Mouse (Mus musculus): ENCODE measurements around the gene Prps2. TPM values are rescaled to one million over a fixed set of nuclear protein-coding genes. Genes with fewer than 3 reads are reported as not detected.
A peak's percentile ranks its signal among the peaks of the same experiment; 100 is the strongest.

Gene Prps2
- total RNA-seq (2012; rRNA removed) (43.9 and 44.5 TPM in 2 replicates), total RNA-seq (2014; rRNA removed) (73.1 and 74.8 TPM in 2 replicates), polyA plus RNA-seq (2012; ENCODE audit: insufficient read length, low read depth) (74.3 and 77.5 TPM in 2 replicates)

GRCm38 (mm10) chrX:167382047-167382853 lies at the start of gene Prps2:
TSS of gene Prps2 (minus strand) at chrX:167382749.
- Histone ChIP-seq H3K27me3 (replicated peaks) (no peaks in the 10 kb centered on the region), H3K9me3 (replicated peaks; ENCODE audit: low read length) (no peaks in the 10 kb centered on the region), H3K79me2 (replicated peaks; ENCODE audit: control insufficient read depth, extremely low read depth, insufficient read depth, poor library complexity, severe bottlenecking) (peaks cover 13% of the 10 kb centered on the region), H3K4me1 (ENCODE audit: control insufficient read depth in 1 of 2, insufficient read depth in 2 of 2) (peaks cover 0 to 24% of the 10 kb centered on the region in 2 experiments; a peak in 2 of 4 replicates), H3K9ac (ENCODE audit: insufficient read depth, low read depth) (peak within 1 kb of the TSS; percentile 49), H3K27ac (ENCODE audit: insufficient read depth, low read depth) (peak within 1 kb of the TSS; percentile 85), H3K4me3 (replicated peaks in 1 of 3; ENCODE audit: low read depth in 2 of 3, low read length in 2 of 3, poor library complexity in 1 of 3) (peak within 1 kb of the TSS; percentile 67 to 97 (median 68)), H3K36me3 (replicated peaks in 1 of 2; ENCODE audit: control insufficient read depth in 1 of 2, insufficient read depth in 1 of 2, low read length in 1 of 2) (peaks cover 0 to 5% of the 10 kb centered on the region in 2 experiments), H3K4me2 (ENCODE audit: insufficient read depth, low read depth, poor library complexity, severe bottlenecking) (peak within 1 kb of the TSS; percentile 47)
- in situ Hi-C loops (cut with MboI; ENCODE audit: low pct_ligation_motif_present, low pct_unique_long_range_greater_than_20kb, low sequenced_read_pairs): no loop called here
- TF ChIP-seq USF2 (conservative IDR thresholded peaks at IDR 0.05; ENCODE audit: low read depth, low read length) (no peak), ETS1 (conservative IDR thresholded peaks at IDR 0.05; ENCODE audit: low read depth, low read length) (no peak), UBTF (IDR thresholded peaks at IDR 0.05; ENCODE audit: low read depth, low read length) (no peak), JUN (IDR thresholded peaks at IDR 0.05; ENCODE audit: insufficient read depth, low read depth, low read length) (no peak), TCF12 (IDR thresholded peaks at IDR 0.05; ENCODE audit: low read depth, low read length) (peak; percentile 36; the same call in 1 of the 2 replicates), TBP (conservative IDR thresholded peaks at IDR 0.05; ENCODE audit: low read depth, low read length) (0 out of 2 replicates have a peak, but pooled peaks have one; percentile 20), HCFC1 (IDR thresholded peaks at IDR 0.05; ENCODE audit: low read depth, low read length) (no peak), MEF2A (IDR thresholded peaks at IDR 0.05; ENCODE audit: borderline replicate concordance, low read depth, low read length) (no peak), SMC3 (IDR thresholded peaks at IDR 0.05; ENCODE audit: low read depth, low read length) (no peak), MAZ (IDR thresholded peaks at IDR 0.05; ENCODE audit: low read depth, low read length) (0 out of 2 replicates have a peak, but pooled peaks have one; percentile 8), KAT2A (IDR thresholded peaks at IDR 0.05; ENCODE audit: insufficient replicate concordance, low read length) (no peak), POLR2AphosphoS2 (IDR thresholded peaks at IDR 0.05; ENCODE audit: low read depth, low read length) (no peak), NRF1 (IDR thresholded peaks at IDR 0.05; ENCODE audit: low read depth, low read length) (peak; percentile 72), CHD2 (IDR thresholded peaks at IDR 0.05; ENCODE audit: low read length) (no peak), MXI1 (IDR thresholded peaks at IDR 0.05; ENCODE audit: low read depth, low read length) (peak; percentile 11; the same call in 1 of the 2 replicates), MAFK (IDR thresholded peaks at IDR 0.05; ENCODE audit: insufficient replicate concordance, low read length) (no peak), JUND (conservative IDR thresholded peaks at IDR 0.05; ENCODE audit: low read depth, low read length) (no peak), E2F4 (IDR thresholded peaks at IDR 0.05; ENCODE audit: insufficient replicate concordance, low read depth, low read length) (no peak), BHLHE40 (IDR thresholded peaks at IDR 0.05; ENCODE audit: low read depth, low read length) (no peak), POLR2A (IDR thresholded peaks at IDR 0.05; ENCODE audit: low read depth, low read length) (peak; percentile 66), ZKSCAN1 (IDR thresholded peaks at IDR 0.05; ENCODE audit: borderline replicate concordance, low read depth, low read length) (no peak), CTCF (conservative IDR thresholded peaks at IDR 0.05 in 1 of 2, IDR thresholded peaks at IDR 0.05 in 1 of 2; ENCODE audit: low read depth in 2 of 2, low read length in 2 of 2) (no peak), CHD1 (IDR thresholded peaks at IDR 0.05; ENCODE audit: low read depth, low read length) (no peak), RCOR1 (conservative IDR thresholded peaks at IDR 0.05; ENCODE audit: low read depth, low read length) (no peak), ELF1 (IDR thresholded peaks at IDR 0.05; ENCODE audit: low read depth, low read length) (0 out of 2 replicates have a peak, but pooled peaks have one; percentile 16), IRF4 (IDR thresholded peaks at IDR 0.05; ENCODE audit: low read depth, low read length) (peak; percentile 3; the same call in 1 of the 2 replicates)
- peak; percentile 64 for DNase-seq (ENCODE audit: extremely low read depth)
- dilution Hi-C loops (cut with MboI; ENCODE audit: extremely low pct_ligation_motif_present, extremely low pct_unique_long_range_greater_than_20kb, low sequenced_read_pairs): no loop called here

All from CH12.LX (cell line).